Mouse (Mus musculus): ENCODE results near the gene Rexo5.

Rexo5 gene

GRCm38 (mm10) chr7:119841820-119842449, 48.1 kb downstream of the Rexo5 start:
- DNase-seq (ENCODE audit: low read depth in 1 of 2, low spot score in 2 of 2), result no peak

GRCm38 (mm10) chr7:119845541-119845940, 51.7 kb downstream of the Rexo5 start:
- DNase-seq (ENCODE audit: low read depth in 1 of 2, low spot score in 2 of 2), result no peak

GRCm38 (mm10) chr7:119847396-119847795, 53.6 kb downstream of the Rexo5 start:
- DNase-seq (ENCODE audit: low read depth in 1 of 2, low spot score in 2 of 2), result no peak

GRCm38 (mm10) chr7:119849096-119849495, 55.3 kb downstream of the Rexo5 start:
- no peak for DNase-seq (ENCODE audit: low read depth in 1 of 2, low spot score in 2 of 2)

GRCm38 (mm10) chr7:119850737-119851136, 56.9 kb downstream of the Rexo5 start:
- no peak for DNase-seq (ENCODE audit: low read depth in 1 of 2, low spot score in 2 of 2)

GRCm38 (mm10) chr7:119852494-119852893, 58.7 kb downstream of the Rexo5 start:
- no peak for DNase-seq (ENCODE audit: low read depth in 1 of 2, low spot score in 2 of 2)

GRCm38 (mm10) chr7:119853186-119853585, 59.4 kb downstream of the Rexo5 start:
- DNase-seq (ENCODE audit: low read depth in 1 of 2, low spot score in 2 of 2), result no peak

GRCm38 (mm10) chr7:119854362-119854761, 60.6 kb downstream of the Rexo5 start:
- DNase-seq (ENCODE audit: low read depth in 1 of 2, low spot score in 2 of 2), result no peak

- no peak for DNase-seq (ENCODE audit: low read depth in 1 of 2, low spot score in 2 of 2)
Observed at GRCm38 (mm10) chr7:119855031-119855430, 61.2 kb downstream of the Rexo5 start.

GRCm38 (mm10) chr7:119859476-119859875, 65.7 kb downstream of the Rexo5 start:
- no peak for DNase-seq (ENCODE audit: low read depth in 1 of 2, low spot score in 2 of 2)

- DNase-seq (ENCODE audit: low read depth in 1 of 2, low spot score in 2 of 2), result no peak
Observed at GRCm38 (mm10) chr7:119860116-119860515, 66.3 kb downstream of the Rexo5 start.

- DNase-seq (ENCODE audit: low read depth in 1 of 2, low spot score in 2 of 2), result no peak
Observed at GRCm38 (mm10) chr7:119860554-119860953, 66.7 kb downstream of the Rexo5 start.

- no peak for DNase-seq (ENCODE audit: low read depth in 1 of 2, low spot score in 2 of 2)
Observed at GRCm38 (mm10) chr7:119860971-119861334, 67.1 kb downstream of the Rexo5 start.

- no peak for DNase-seq (ENCODE audit: low read depth in 1 of 2, low spot score in 2 of 2)
Observed at GRCm38 (mm10) chr7:119861335-119862091, 67.7 kb downstream of the Rexo5 start.

GRCm38 (mm10) chr7:119862167-119862566, 68.4 kb downstream of the Rexo5 start:
- DNase-seq (ENCODE audit: low read depth in 1 of 2, low spot score in 2 of 2), result no peak

GRCm38 (mm10) chr7:119864500-119864899, 70.7 kb downstream of the Rexo5 start:
- no peak for DNase-seq (ENCODE audit: low read depth in 1 of 2, low spot score in 2 of 2)

GRCm38 (mm10) chr7:119866136-119866535, 72.3 kb downstream of the Rexo5 start:
- DNase-seq (ENCODE audit: low read depth in 1 of 2, low spot score in 2 of 2), result no peak

GRCm38 (mm10) chr7:119872204-119872603, 78.4 kb downstream of the Rexo5 start:
- DNase-seq (ENCODE audit: low read depth in 1 of 2, low spot score in 2 of 2), result no peak

GRCm38 (mm10) chr7:119873050-119873449, 79.2 kb downstream of the Rexo5 start:
- no peak for DNase-seq (ENCODE audit: low read depth in 1 of 2, low spot score in 2 of 2)

- no peak for DNase-seq (ENCODE audit: low read depth in 1 of 2, low spot score in 2 of 2)
Observed at GRCm38 (mm10) chr7:119875776-119876440, 82.1 kb downstream of the Rexo5 start.

GRCm38 (mm10) chr7:119879171-119879570, 85.4 kb downstream of the Rexo5 start:
- DNase-seq (ENCODE audit: low read depth in 1 of 2, low spot score in 2 of 2), result peak in 1 of 2 experiments; percentile 4

- DNase-seq (ENCODE audit: low read depth in 1 of 2, low spot score in 2 of 2), result no peak
Observed at GRCm38 (mm10) chr7:119880345-119880744, 86.5 kb downstream of the Rexo5 start.

Measured in monocyte, adult 2 months (primary cell).